Mouse (Mus musculus): ENCODE measurements around the gene Armc10. TPM values are rescaled to one million over a fixed set of nuclear protein-coding genes. Genes with fewer than 3 reads are reported as not detected.
"Not testable (repeated sequence)": the region's sequence is repeated elsewhere in the genome, so short reads cannot be mapped to it uniquely, and the experiment has no call there.

Armc10 gene
- total RNA-seq, 4 experiments from 2014 or later: 3.5 to 4.2 (median 3.9) TPM

DNA sequence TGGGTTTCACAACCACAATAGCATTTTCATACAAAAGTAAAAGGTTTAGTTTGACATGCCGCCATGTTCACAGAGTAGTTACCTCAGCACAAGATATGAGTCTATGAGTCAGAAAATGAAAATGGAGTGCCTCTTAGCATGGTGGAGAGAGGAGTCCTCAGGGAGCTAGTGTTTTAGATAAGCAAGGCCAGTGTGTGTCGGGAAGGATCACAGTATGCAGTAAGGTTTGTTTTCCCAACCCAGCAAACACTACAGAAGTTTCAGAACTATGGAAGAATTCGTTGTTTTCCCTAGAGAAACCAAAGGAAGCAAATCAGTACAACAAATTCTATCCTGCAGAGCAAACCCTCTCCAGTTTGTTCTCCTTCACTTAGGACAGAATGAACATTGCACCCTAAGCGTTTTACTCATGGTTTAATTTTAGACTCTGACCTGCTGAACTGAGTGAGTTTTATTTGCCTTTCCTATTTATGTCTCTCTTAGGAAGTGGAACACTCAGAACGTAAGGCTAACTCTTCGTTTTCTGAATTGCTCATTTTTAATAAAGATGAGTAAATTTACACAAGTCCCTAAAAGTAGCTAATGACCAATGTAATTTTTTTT, 57.4 kb downstream of the Armc10 start:
- DNase-seq (ENCODE audit: low spot score in 2 of 2): no peak

DNA sequence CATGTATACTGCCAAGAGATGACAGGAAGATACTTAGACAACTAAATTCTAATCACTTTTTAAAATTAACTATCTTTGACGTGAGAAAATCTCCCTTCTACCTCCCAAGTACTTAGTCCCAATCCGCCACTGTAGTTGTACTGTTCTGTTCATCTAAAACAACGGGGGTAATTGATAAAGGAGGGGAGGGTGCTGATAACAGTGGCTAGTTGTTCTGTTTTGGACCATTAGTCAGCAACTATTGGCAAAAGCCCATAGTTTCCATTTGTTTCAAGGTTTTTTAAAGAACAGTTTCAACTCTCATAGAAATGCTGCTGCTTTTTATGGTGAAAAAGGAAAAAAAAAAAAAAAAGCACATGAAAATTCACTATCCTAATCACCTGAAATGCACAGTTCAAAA, 58.1 kb downstream of the Armc10 start:
- DNase-seq (ENCODE audit: low spot score in 2 of 2): no peak

- DNase-seq (ENCODE audit: low spot score in 2 of 2): no peak
Measured at GRCm38 (mm10) chr5:21706546-21706945, 60.9 kb downstream of the Armc10 start.

DNA sequence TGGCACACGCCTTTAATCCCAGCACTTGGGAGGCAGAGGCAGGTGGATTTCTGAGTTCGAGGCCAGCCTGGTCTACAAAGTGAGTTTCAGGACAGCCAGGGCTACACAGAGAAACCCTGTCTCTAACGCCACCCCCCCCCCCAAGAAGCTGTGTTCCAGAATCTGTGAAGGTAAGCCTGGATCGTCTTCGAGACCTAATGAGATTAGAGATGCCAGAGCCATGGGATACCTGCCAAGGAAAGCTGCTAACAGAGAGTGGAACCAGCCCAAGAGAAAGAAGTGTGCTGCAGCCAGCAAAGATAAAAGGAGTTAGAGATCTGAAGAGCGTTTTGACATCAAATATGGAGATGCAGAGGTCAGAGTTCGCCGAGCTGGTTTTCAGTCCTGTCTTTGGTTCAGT, 62.4 kb downstream of the Armc10 start:
- DNase-seq (ENCODE audit: low spot score in 2 of 2): not testable (repeated sequence)

Other genes with a start within 250 kb of the Armc10 start
- gene Ccdc146, start 221.1 kb upstream of the Armc10 start, total RNA-seq (2022): 1 to 10 TPM; 2.8 to 4.4 (median 3.1) TPM
- gene Fam185a, start 220.9 kb upstream of the Armc10 start, total RNA-seq (2022): 10 to 100 TPM in 3 of 4 experiments, 1 to 10 TPM in 1; 9.6 to 11.0 (median 10.4) TPM
- gene Lrrc17, start 102.3 kb upstream of the Armc10 start, total RNA-seq (2022): 1 to 10 TPM in 2 of 4 experiments, under 1 TPM in 2; 0.89 to 2.0 (median 1.0) TPM
- gene Fbxl13, start 179 bp upstream of the Armc10 start, total RNA-seq (2022): not detected
- 10 to 100 TPM in 2 of 4 experiments, 1 to 10 TPM in 2; 8.3 to 10.4 (median 9.4) TPM for gene Napepld, start 55.6 kb downstream of the Armc10 start, total RNA-seq (2022)
- 100 to 1,000 TPM in 2 of 4 experiments, 10 to 100 TPM in 2; 92.6 to 114 (median 104) TPM for gene Pmpcb, start 91.3 kb downstream of the Armc10 start, total RNA-seq (2022)
- 10 to 100 TPM; 22.9 to 25.1 (median 23.8) TPM for gene Dnajc2, start 139.4 kb downstream of the Armc10 start, total RNA-seq (2022)
- 100 to 1,000 TPM; 117 to 131 (median 125) TPM for gene Psmc2, start 139.5 kb downstream of the Armc10 start, total RNA-seq (2022)
- not detected for gene Slc26a5, start 219.8 kb downstream of the Armc10 start, total RNA-seq (2022)